Mouse (Mus musculus): ENCODE data around the gene Lrp1.
A peak's percentile ranks its signal among the peaks of the same experiment; 100 is the strongest.

Lrp1 gene

GRCm38 (mm10) chr10:127557397-127557796, 63.6 kb downstream of the Lrp1 start:
- no peak for DNase-seq (ENCODE audit: extremely low spot score)

- DNase-seq (ENCODE audit: extremely low spot score): peak; percentile 49
Observed at GRCm38 (mm10) chr10:127555703-127556102, 65.2 kb downstream of the Lrp1 start.

- DNase-seq (ENCODE audit: extremely low spot score): no peak
Observed at GRCm38 (mm10) chr10:127549892-127550291, 71.1 kb downstream of the Lrp1 start.

- no peak for DNase-seq (ENCODE audit: extremely low spot score)
Observed at GRCm38 (mm10) chr10:127548236-127548635, 72.7 kb downstream of the Lrp1 start.

- DNase-seq (ENCODE audit: extremely low spot score): no peak
Observed at GRCm38 (mm10) chr10:127546505-127546904, 74.4 kb downstream of the Lrp1 start.

GRCm38 (mm10) chr10:127544375-127544774, 76.6 kb downstream of the Lrp1 start:
- DNase-seq (ENCODE audit: extremely low spot score): no peak

GRCm38 (mm10) chr10:127543916-127544315, 77.0 kb downstream of the Lrp1 start:
- DNase-seq (ENCODE audit: extremely low spot score): no peak

- no peak for DNase-seq (ENCODE audit: extremely low spot score)
Observed at GRCm38 (mm10) chr10:127542720-127543119, 78.2 kb downstream of the Lrp1 start.

- no peak for DNase-seq (ENCODE audit: extremely low spot score)
Observed at GRCm38 (mm10) chr10:127542084-127542483, 78.9 kb downstream of the Lrp1 start.

GRCm38 (mm10) chr10:127541510-127541909, 79.4 kb downstream of the Lrp1 start:
- no peak for DNase-seq (ENCODE audit: extremely low spot score)

- DNase-seq (ENCODE audit: extremely low spot score): peak; percentile 65
Observed at GRCm38 (mm10) chr10:127537854-127538583, 82.9 kb downstream of the Lrp1 start.

- DNase-seq (ENCODE audit: extremely low spot score): peak; percentile 53
Observed at GRCm38 (mm10) chr10:127536586-127537314, 84.2 kb downstream of the Lrp1 start.

- no peak for DNase-seq (ENCODE audit: extremely low spot score)
Observed at GRCm38 (mm10) chr10:127534929-127535384, 86.0 kb downstream of the Lrp1 start.

GRCm38 (mm10) chr10:127534036-127534928, 86.7 kb downstream of the Lrp1 start, which contains the start of gene Nxph4:
Gene Nxph4 (minus strand): TSS chr10:127534559.
- no peak for DNase-seq (ENCODE audit: extremely low spot score)

- no peak for DNase-seq (ENCODE audit: extremely low spot score)
Observed at GRCm38 (mm10) chr10:127531548-127531947, 89.4 kb downstream of the Lrp1 start.

- no peak for DNase-seq (ENCODE audit: extremely low spot score)
Observed at GRCm38 (mm10) chr10:127530945-127531344, 90.0 kb downstream of the Lrp1 start.

GRCm38 (mm10) chr10:127527481-127527880, 93.5 kb downstream of the Lrp1 start:
- DNase-seq (ENCODE audit: extremely low spot score): no peak

GRCm38 (mm10) chr10:127526681-127527080, 94.3 kb downstream of the Lrp1 start:
- peak; percentile 75 for DNase-seq (ENCODE audit: extremely low spot score)

GRCm38 (mm10) chr10:127526048-127526447, 94.9 kb downstream of the Lrp1 start:
- no peak for DNase-seq (ENCODE audit: extremely low spot score)

GRCm38 (mm10) chr10:127524646-127525255, 96.2 kb downstream of the Lrp1 start:
- no peak for DNase-seq (ENCODE audit: extremely low spot score)

- DNase-seq (ENCODE audit: extremely low spot score): peak; percentile 91
Observed at GRCm38 (mm10) chr10:127522088-127522581, 98.8 kb downstream of the Lrp1 start, which contains the start of gene Shmt2. Gene Shmt2 (minus strand): TSS chr10:127522444.
